Mouse (Mus musculus): ENCODE data around the gene Exph5. TPM values are rescaled to one million over a fixed set of nuclear protein-coding genes. Genes with fewer than 3 reads are reported as not detected.

Gene Exph5
- polyA plus RNA-seq, 1 experiment from 2014 or later, result 1.7 TPM

GRCm38 (mm10) chr9:53383951-53384866 lies 82.7 kb downstream of the Exph5 start, which contains the start of gene Kdelc2:
TSS of gene Kdelc2 (plus strand) at chr9:53384025.
- Histone ChIP-seq H3K4me1 (replicated peaks; ENCODE audit: control insufficient read depth, insufficient read depth, low read length) (no peaks in the 10 kb centered on the region), H3K4me2 (replicated peaks; ENCODE audit: low read depth, low read length) (peak within 1 kb of the TSS; percentile 82), H3K27me3 (ENCODE audit: control insufficient read depth, insufficient read depth, low read length) (no peaks in the 10 kb centered on the region), H3K9me3 (ENCODE audit: control insufficient read depth, low read length) (no peaks in the 10 kb centered on the region), H3K9ac (ENCODE audit: low read depth, low read length) (peak within 1 kb of the TSS; percentile 81), H3K27ac (ENCODE audit: low read depth, low read length) (peak within 1 kb of the TSS; percentile 52), H3K36me3 (ENCODE audit: control insufficient read depth, insufficient read depth, low read length) (no peaks in the 10 kb centered on the region), H3K4me3 (ENCODE audit: low read depth, low read length) (peak within 1 kb of the TSS; percentile 63)
- ATAC-seq (ENCODE audit: low FRiP score) (peak; percentile 96), DNase-seq (ENCODE audit: low spot score) (peak; percentile 80)
- under 1% methylated on average over 62 of the region's 75 CpGs for WGBS

GRCm38 (mm10) chr9:53384873-53385272 lies 83.4 kb downstream of the Exph5 start:
- H3K4me3 ChIP-seq (ENCODE audit: low read depth, low read length), result peak overlapping the region; percentile 63
- no peaks in the 10 kb centered on the region for H3K9me3 ChIP-seq (ENCODE audit: control insufficient read depth, low read length)
- H3K27me3 ChIP-seq (ENCODE audit: control insufficient read depth, insufficient read depth, low read length), result no peaks in the 10 kb centered on the region
- ATAC-seq (ENCODE audit: low FRiP score), result no peak
- 11% methylated on average over 8 of the region's 8 CpGs for WGBS
- no peak overlapping the region; the same call in 1 of the 2 replicates for H3K9ac ChIP-seq (ENCODE audit: low read depth, low read length)
- DNase-seq (ENCODE audit: low spot score), result no peak
- H3K4me1 ChIP-seq (replicated peaks; ENCODE audit: control insufficient read depth, insufficient read depth, low read length), result no peaks in the 10 kb centered on the region
- H3K36me3 ChIP-seq (ENCODE audit: control insufficient read depth, insufficient read depth, low read length), result no peaks in the 10 kb centered on the region
- H3K4me2 ChIP-seq (replicated peaks; ENCODE audit: low read depth, low read length), result peak overlapping the region; percentile 82
- H3K27ac ChIP-seq (ENCODE audit: low read depth, low read length), result no peak overlapping the region

- 58% methylated on average over 2 of the region's 2 CpGs for WGBS
- Histone ChIP-seq H3K4me1 (replicated peaks; ENCODE audit: control insufficient read depth, insufficient read depth, low read length) (no peaks in the 10 kb centered on the region), H3K27me3 (ENCODE audit: control insufficient read depth, insufficient read depth, low read length) (no peaks in the 10 kb centered on the region), H3K27ac (ENCODE audit: low read depth, low read length) (no peak overlapping the region), H3K36me3 (ENCODE audit: control insufficient read depth, insufficient read depth, low read length) (no peaks in the 10 kb centered on the region), H3K4me2 (replicated peaks; ENCODE audit: low read depth, low read length) (no peak overlapping the region), H3K9ac (ENCODE audit: low read depth, low read length) (no peak overlapping the region), H3K4me3 (ENCODE audit: low read depth, low read length) (no peak overlapping the region), H3K9me3 (ENCODE audit: control insufficient read depth, low read length) (no peaks in the 10 kb centered on the region)
- no peak for ATAC-seq (ENCODE audit: low FRiP score)
- no peak for DNase-seq (ENCODE audit: low spot score)
Observed at GRCm38 (mm10) chr9:53387431-53387830, 86.0 kb downstream of the Exph5 start.

GRCm38 (mm10) chr9:53389109-53389508 lies 87.6 kb downstream of the Exph5 start:
- no peaks in the 10 kb centered on the region for H3K36me3 ChIP-seq (ENCODE audit: control insufficient read depth, insufficient read depth, low read length)
- H3K9me3 ChIP-seq (ENCODE audit: control insufficient read depth, low read length), result no peaks in the 10 kb centered on the region
- 90% methylated on average over 3 of the region's 3 CpGs for WGBS
- H3K4me2 ChIP-seq (replicated peaks; ENCODE audit: low read depth, low read length), result no peak overlapping the region
- no peak overlapping the region for H3K4me3 ChIP-seq (ENCODE audit: low read depth, low read length)
- H3K4me1 ChIP-seq (replicated peaks; ENCODE audit: control insufficient read depth, insufficient read depth, low read length), result no peaks in the 10 kb centered on the region
- ATAC-seq (ENCODE audit: low FRiP score) (no peak), DNase-seq (ENCODE audit: low spot score) (no peak)
- no peak overlapping the region for H3K27ac ChIP-seq (ENCODE audit: low read depth, low read length)
- H3K9ac ChIP-seq (ENCODE audit: low read depth, low read length), result no peak overlapping the region
- H3K27me3 ChIP-seq (ENCODE audit: control insufficient read depth, insufficient read depth, low read length), result no peaks in the 10 kb centered on the region

GRCm38 (mm10) chr9:53390136-53390535 lies 88.7 kb downstream of the Exph5 start:
- H3K27me3 ChIP-seq (ENCODE audit: control insufficient read depth, insufficient read depth, low read length), result no peaks in the 10 kb centered on the region
- H3K9ac ChIP-seq (ENCODE audit: low read depth, low read length), result no peak overlapping the region
- no peak overlapping the region for H3K27ac ChIP-seq (ENCODE audit: low read depth, low read length)
- H3K4me3 ChIP-seq (ENCODE audit: low read depth, low read length), result no peak overlapping the region
- H3K4me2 ChIP-seq (replicated peaks; ENCODE audit: low read depth, low read length), result no peak overlapping the region
- no peaks in the 10 kb centered on the region for H3K9me3 ChIP-seq (ENCODE audit: control insufficient read depth, low read length)
- H3K36me3 ChIP-seq (ENCODE audit: control insufficient read depth, insufficient read depth, low read length), result no peaks in the 10 kb centered on the region
- DNase-seq (ENCODE audit: low spot score), result no peak
- H3K4me1 ChIP-seq (replicated peaks; ENCODE audit: control insufficient read depth, insufficient read depth, low read length), result no peaks in the 10 kb centered on the region
- WGBS, result 82% methylated on average over 7 of the region's 7 CpGs
- no peak for ATAC-seq (ENCODE audit: low FRiP score)

- Histone ChIP-seq H3K36me3 (ENCODE audit: control insufficient read depth, insufficient read depth, low read length) (no peaks in the 10 kb centered on the region), H3K9ac (ENCODE audit: low read depth, low read length) (no peak overlapping the region), H3K27ac (ENCODE audit: low read depth, low read length) (no peak overlapping the region), H3K27me3 (ENCODE audit: control insufficient read depth, insufficient read depth, low read length) (no peaks in the 10 kb centered on the region), H3K4me2 (replicated peaks; ENCODE audit: low read depth, low read length) (no peak overlapping the region), H3K9me3 (ENCODE audit: control insufficient read depth, low read length) (no peaks in the 10 kb centered on the region), H3K4me3 (ENCODE audit: low read depth, low read length) (no peak overlapping the region), H3K4me1 (replicated peaks; ENCODE audit: control insufficient read depth, insufficient read depth, low read length) (no peaks in the 10 kb centered on the region)
- DNase-seq (ENCODE audit: low spot score) (no peak), ATAC-seq (ENCODE audit: low FRiP score) (no peak)
- 79% methylated on average over 13 of the region's 13 CpGs for WGBS
Observed at GRCm38 (mm10) chr9:53397685-53398387, 96.4 kb downstream of the Exph5 start.

DNA sequence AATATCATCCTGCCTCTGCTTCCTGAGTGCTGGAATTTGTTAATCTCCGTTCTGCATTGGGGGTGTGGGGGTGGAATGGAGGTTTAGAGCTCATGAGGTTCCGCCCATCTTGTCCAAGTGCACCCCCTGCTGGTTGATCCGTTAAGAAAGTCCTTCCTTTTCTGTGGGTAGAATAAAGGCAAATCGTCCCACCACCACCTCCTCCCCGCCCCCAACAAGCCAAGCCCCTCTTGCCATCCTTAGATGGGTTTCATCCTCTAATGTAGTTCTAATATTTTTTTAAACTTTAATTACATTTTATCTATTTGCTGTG lies 96.9 kb downstream of the Exph5 start:
- Histone ChIP-seq H3K4me1 (replicated peaks; ENCODE audit: control insufficient read depth, insufficient read depth, low read length) (no peaks in the 10 kb centered on the region), H3K9ac (ENCODE audit: low read depth, low read length) (no peak overlapping the region), H3K9me3 (ENCODE audit: control insufficient read depth, low read length) (no peaks in the 10 kb centered on the region), H3K27ac (ENCODE audit: low read depth, low read length) (no peak overlapping the region), H3K36me3 (ENCODE audit: control insufficient read depth, insufficient read depth, low read length) (no peaks in the 10 kb centered on the region), H3K4me3 (ENCODE audit: low read depth, low read length) (no peak overlapping the region), H3K27me3 (ENCODE audit: control insufficient read depth, insufficient read depth, low read length) (no peaks in the 10 kb centered on the region), H3K4me2 (replicated peaks; ENCODE audit: low read depth, low read length) (no peak overlapping the region)
- DNase-seq (ENCODE audit: low spot score) (peak; percentile 83), ATAC-seq (ENCODE audit: low FRiP score) (no peak)
- WGBS, result 11% methylated on average over 5 of the region's 5 CpGs

GRCm38 (mm10) chr9:53399537-53399936 lies 98.1 kb downstream of the Exph5 start:
- H3K4me1 ChIP-seq (replicated peaks; ENCODE audit: control insufficient read depth, insufficient read depth, low read length), result no peaks in the 10 kb centered on the region

More at GRCm38 (mm10) chr9:53399537-53399936, 98.1 kb downstream of the Exph5 start:
- ATAC-seq (ENCODE audit: low FRiP score) (no peak), DNase-seq (ENCODE audit: low spot score) (no peak)
- Histone ChIP-seq H3K9me3 (ENCODE audit: control insufficient read depth, low read length) (no peaks in the 10 kb centered on the region), H3K9ac (ENCODE audit: low read depth, low read length) (no peak overlapping the region), H3K27ac (ENCODE audit: low read depth, low read length) (no peak overlapping the region), H3K36me3 (ENCODE audit: control insufficient read depth, insufficient read depth, low read length) (no peaks in the 10 kb centered on the region), H3K4me2 (replicated peaks; ENCODE audit: low read depth, low read length) (no peak overlapping the region), H3K4me3 (ENCODE audit: low read depth, low read length) (no peak overlapping the region), H3K27me3 (ENCODE audit: control insufficient read depth, insufficient read depth, low read length) (no peaks in the 10 kb centered on the region)
- 96% methylated on average over 8 of the region's 8 CpGs for WGBS

All from hindbrain, embryonic 11.5 days (tissue).